Mouse (Mus musculus) kidney, adult 2 months (tissue): ENCODE measurements around the gene Vmn1r213.

Experiments used
- CTCF ChIP-seq: fragments of 200-500 bp; conservative IDR thresholded peaks from 2 replicates; pipeline ENCODE4 v1.5.1; 2011; ENCODE audit warnings: low read depth, mild to moderate bottlenecking, control low read depth, low read length, moderate library complexity, mixed read lengths; ENCODE audit not compliant: insufficient read depth, insufficient read length
- POLR2A ChIP-seq: fragments of 200-500 bp; IDR thresholded peaks from one replicate; pipeline ENCODE4 v1.6.1; 2011; ENCODE audit warnings: low read depth, low read length, control low read depth

DNA sequence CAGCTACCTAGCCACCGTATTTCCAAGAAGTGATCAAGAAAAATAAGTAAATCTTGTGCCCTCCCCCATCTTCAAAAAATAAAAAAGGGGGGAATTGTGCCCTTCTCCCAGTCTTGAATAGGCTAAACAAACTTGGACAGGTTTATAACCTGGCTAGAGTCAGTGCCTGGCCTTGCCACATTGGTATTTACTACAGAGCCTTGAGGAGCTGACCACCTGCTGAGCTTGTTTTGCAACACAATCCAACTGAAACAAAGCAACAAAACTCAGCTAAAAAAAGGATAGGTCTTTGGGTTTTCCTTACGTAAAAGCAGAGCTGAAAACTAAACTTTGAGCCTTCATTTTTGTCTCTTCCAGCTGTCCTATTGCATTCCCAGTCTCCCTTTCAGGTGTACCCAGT is 14.7 kb upstream of the Vmn1r213 start:
- TF ChIP-seq CTCF (no peak), POLR2A (no peak)
